ENCODE assay signal across 11 mouse cellular contexts in the genomic region with DNA sequence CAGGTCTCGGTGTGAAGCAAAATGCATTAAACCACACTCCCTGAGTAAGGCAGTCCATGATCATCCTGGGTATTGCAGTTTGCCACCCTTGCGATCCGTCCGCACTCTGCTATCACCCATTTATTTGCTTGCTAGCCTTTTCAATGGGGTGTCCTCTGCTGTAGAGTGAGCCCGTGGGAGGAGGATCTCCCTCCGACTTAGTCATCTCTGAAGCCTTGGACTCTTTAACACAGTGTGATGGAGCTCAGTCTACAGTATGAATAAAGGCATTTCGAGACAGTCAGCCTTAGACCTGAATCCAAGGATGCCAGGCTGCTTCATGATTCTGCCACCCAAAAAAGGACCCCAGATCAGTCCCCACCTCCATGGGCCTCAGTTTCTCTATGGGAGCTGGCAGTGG. TPM values are rescaled to one million over a fixed set of nuclear protein-coding genes. Genes with fewer than 3 reads are reported as not detected.
"Had no signal": no experiment of that assay in that cellular context is flagged by ENCODE, and none has a peak within 500 bp of the region (broad histone marks: within the 10 kb centered on the region; RNA-seq: fewer than 3 reads in every experiment).

No protein-coding gene starts in this region.

- DNase-seq: retina, postnatal 1 day; right cerebral cortex, postnatal 14 days; right cerebral cortex, postnatal 4 days; spleen, adult 18-20 months; thymus, adult 18-20 months; thymus, adult 2 months; thymus, postnatal 14 days; thymus, postnatal 25 days; thymus, postnatal 36 days; thymus, postnatal 4 days had no signal

RNA-seq across cellular contexts. Expression of a gene that starts 25.0 kb away (rescaled TPM):
- polyA plus RNA-seq: stomach, embryonic 14.5 days had no signal
